ENCODE assay signal across 11 mouse cellular contexts in genomic region chr10:75146001-75146400, GRCm38 (mm10).
DNase-seq lines count a peak whose midpoint lies in the region; ATAC-seq lines count a peak whose summit lies in the region.
"Had no signal": no experiment of that assay in that cellular context is flagged by ENCODE, and none has a peak within 500 bp of the region (broad histone marks: within the 10 kb centered on the region; RNA-seq: fewer than 3 reads in every experiment).

No protein-coding gene starts in this region.

- H3K27ac ChIP-seq in midbrain, embryonic 11.5 days (ENCODE audit: low read depth, low read length), result no peak overlapping the region
- H3K27ac ChIP-seq in midbrain, embryonic 10.5 days (replicated peaks), result no peak overlapping the region
- H3K27ac ChIP-seq in liver, embryonic 16.5 days (ENCODE audit: low read length), result no peak overlapping the region; the same call in 1 of the 2 replicates

- peak; percentile 45 for DNase-seq in midbrain, embryonic 11.5 days (ENCODE audit: low spot score, missing footprints)
- DNase-seq in midbrain, embryonic 10.5 days (ENCODE audit: low spot score), result no peak
- DNase-seq in thymus, postnatal 4 days, result peak; percentile 76
- DNase-seq in cerebellum, adult 11 months, result no peak
- no peak for DNase-seq in kidney, adult 18-20 months
- no peak for DNase-seq in adrenal gland, postnatal 36 days
- DNase-seq: cerebellum, adult 9-11 months had no signal

- ATAC-seq in midbrain, embryonic 11.5 days (ENCODE audit: low FRiP score), result no peak
- peak; percentile 57 for ATAC-seq in liver, embryonic 16.5 days (ENCODE audit: low read depth)
- peak; percentile 93 for ATAC-seq in neutrophil, adult 5-6 weeks (ENCODE audit: extremely low read depth, insufficient number of reproducible peaks, low FRiP score, poor library complexity, severe bottlenecking)
- ATAC-seq: intestine, postnatal 0 days had no signal

- no peak overlapping the region for H3K4me3 ChIP-seq in midbrain, embryonic 11.5 days (ENCODE audit: low read depth, low read length)
- no peak overlapping the region for H3K4me3 ChIP-seq in midbrain, embryonic 10.5 days
- H3K4me3 ChIP-seq in liver, embryonic 16.5 days (ENCODE audit: low read depth, low read length), result no peak overlapping the region
- H3K4me3 ChIP-seq: erythroblast, embryonic 14.5 days had no signal

- peaks cover 8% of the 10 kb centered on the region; the same call in 1 of the 2 replicates for H3K36me3 ChIP-seq in midbrain, embryonic 11.5 days (ENCODE audit: control insufficient read depth, insufficient read depth, low read length)
- peaks cover 85% of the 10 kb centered on the region for H3K36me3 ChIP-seq in midbrain, embryonic 10.5 days
- H3K36me3 ChIP-seq in liver, embryonic 16.5 days (ENCODE audit: control insufficient read depth, insufficient read depth), result no peaks in the 10 kb centered on the region

- H3K9ac ChIP-seq in midbrain, embryonic 11.5 days (ENCODE audit: low read length), result no peak overlapping the region
- H3K9ac ChIP-seq in liver, embryonic 16.5 days (ENCODE audit: low read depth, low read length), result no peak overlapping the region

- WGBS in midbrain, embryonic 11.5 days, result 96% methylated on average over 4 of the region's 4 CpGs
- WGBS in midbrain, embryonic 10.5 days, result 90% methylated on average over 4 of the region's 4 CpGs
- 24% methylated on average over 4 of the region's 4 CpGs for WGBS in liver, embryonic 16.5 days (ENCODE audit: insufficient replicate concordance)

- no peak overlapping the region for H3K4me2 ChIP-seq in midbrain, embryonic 11.5 days
- no peak overlapping the region for H3K4me2 ChIP-seq in liver, embryonic 16.5 days (ENCODE audit: low read depth, low read length)

- H3K9me3 ChIP-seq in midbrain, embryonic 11.5 days (ENCODE audit: control insufficient read depth, low read length), result no peaks in the 10 kb centered on the region
- no peaks in the 10 kb centered on the region for H3K9me3 ChIP-seq in midbrain, embryonic 10.5 days (replicated peaks)
- no peaks in the 10 kb centered on the region for H3K9me3 ChIP-seq in liver, embryonic 16.5 days (replicated peaks; ENCODE audit: control insufficient read depth, low read length)

- no peaks in the 10 kb centered on the region for H3K27me3 ChIP-seq in midbrain, embryonic 11.5 days (ENCODE audit: control insufficient read depth, insufficient read depth, low read length)
- no peaks in the 10 kb centered on the region for H3K27me3 ChIP-seq in midbrain, embryonic 10.5 days (ENCODE audit: low read depth, poor library complexity, severe bottlenecking)
- no peaks in the 10 kb centered on the region for H3K27me3 ChIP-seq in liver, embryonic 16.5 days (ENCODE audit: control insufficient read depth, insufficient read depth, low read depth, low read length)

- H3K4me1 ChIP-seq in midbrain, embryonic 11.5 days (ENCODE audit: control insufficient read depth, insufficient read depth, low read length), result peaks cover 12% of the 10 kb centered on the region
- peaks cover 35% of the 10 kb centered on the region for H3K4me1 ChIP-seq in midbrain, embryonic 10.5 days
- H3K4me1 ChIP-seq in liver, embryonic 16.5 days (ENCODE audit: control insufficient read depth, low read depth, low read length), result no peaks in the 10 kb centered on the region; the same call in 1 of the 2 replicates

Comparison
In these comparisons a context has a peak if more than half of its experiments do, and no peak if none do; other contexts are left out.
1. DNase-seq: peak in midbrain, embryonic 11.5 days (single experiment) and thymus, postnatal 4 days (single experiment); none in midbrain, embryonic 10.5 days (single experiment), cerebellum, adult 11 months (single experiment), kidney, adult 18-20 months (single experiment) and adrenal gland, postnatal 36 days (0 of 2).